Mouse (Mus musculus): ENCODE results near the gene Dab2ip.

DNA sequence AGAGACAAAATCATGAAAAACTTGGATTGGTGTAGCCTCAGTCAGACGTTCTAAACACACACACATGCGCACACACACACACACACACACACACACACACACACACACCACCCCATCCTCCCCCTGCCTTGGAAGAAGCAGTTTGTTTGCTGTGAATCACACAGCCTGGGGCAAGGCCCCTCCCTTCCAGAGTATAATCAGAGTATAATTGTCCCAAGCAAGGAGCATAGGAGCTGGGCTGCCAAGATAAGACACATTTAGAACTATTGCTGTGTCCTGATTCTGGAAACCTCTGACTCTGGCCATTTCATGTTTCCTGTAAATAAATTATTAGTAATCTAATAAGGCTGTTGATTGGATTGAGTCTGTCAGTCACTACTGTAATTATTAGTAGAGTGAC, 29.0 kb upstream of the Dab2ip start:
- TF ChIP-seq CTCF (IDR thresholded peaks at IDR 0.05; ENCODE audit: low read depth), result no peak
- TF ChIP-seq EP300 (IDR thresholded peaks at IDR 0.05; ENCODE audit: low read depth), result no peak
